Mouse (Mus musculus) frontal cortex, adult (tissue): Measurements from ENCODE around the gene Hsd17b2.

ENCODE experiments used
- ATAC-seq: cut with Nextera tagmentation; 2 replicates; pipeline ENCODE4 v1.9.2; 2017; ENCODE audit warnings: mild to moderate bottlenecking, moderate library complexity, mixed read lengths; ENCODE audit not compliant: low TSS enrichment

The Hsd17b2 gene

GRCm38 (mm10) chr8:117701859-117702258 is at the start of gene Hsd17b2:
Hsd17b2 (plus strand) TSS chr8:117701904.
- no peak for ATAC-seq

DNA sequence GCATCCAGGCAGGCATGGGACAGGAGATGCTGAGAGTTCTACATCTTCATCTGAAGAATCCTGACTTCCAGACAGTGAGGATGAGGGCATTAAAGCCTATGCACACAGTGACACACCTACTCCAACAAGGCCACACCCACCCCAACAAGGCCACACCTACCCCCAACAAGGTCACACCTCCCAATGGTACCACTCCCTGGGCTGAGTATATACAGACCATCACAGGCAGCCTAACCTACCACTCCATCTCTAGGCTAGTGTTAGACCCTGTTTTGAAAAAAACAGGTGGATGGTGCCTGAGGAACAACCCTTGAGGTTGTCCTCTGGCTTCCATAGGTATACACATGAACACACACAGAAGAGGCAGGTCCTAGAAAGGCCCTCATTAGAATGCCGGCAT is 49.4 kb upstream of the Hsd17b2 start:
- no peak for ATAC-seq

DNA sequence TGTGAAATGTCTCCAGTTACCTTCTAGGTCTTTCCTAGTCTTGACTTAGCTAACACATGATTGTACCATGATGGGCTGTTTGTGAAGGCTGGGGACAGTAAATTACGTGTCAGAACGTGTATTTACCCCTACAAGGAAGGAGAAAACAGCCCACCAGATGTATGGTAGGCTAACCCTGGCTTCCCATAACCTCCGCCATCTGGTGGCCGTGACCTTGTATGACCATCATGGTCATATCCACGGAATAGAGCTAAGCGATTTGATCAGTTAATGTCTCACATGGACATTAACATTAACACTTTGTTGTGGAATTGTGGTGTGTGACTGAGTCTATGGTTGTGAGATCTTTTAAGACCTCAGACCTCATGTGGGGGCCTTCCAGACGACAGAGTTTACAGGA is 42.7 kb upstream of the Hsd17b2 start:
- ATAC-seq: no peak

GRCm38 (mm10) chr8:117660358-117661031 is 41.2 kb upstream of the Hsd17b2 start:
- ATAC-seq: peak; percentile 73

- ATAC-seq: no peak
Observed at GRCm38 (mm10) chr8:117667349-117668124, 34.2 kb upstream of the Hsd17b2 start.

GRCm38 (mm10) chr8:117670461-117670860 is 31.2 kb upstream of the Hsd17b2 start:
- ATAC-seq: no peak

- ATAC-seq: no peak
Observed at GRCm38 (mm10) chr8:117672558-117672957, 29.1 kb upstream of the Hsd17b2 start.

DNA sequence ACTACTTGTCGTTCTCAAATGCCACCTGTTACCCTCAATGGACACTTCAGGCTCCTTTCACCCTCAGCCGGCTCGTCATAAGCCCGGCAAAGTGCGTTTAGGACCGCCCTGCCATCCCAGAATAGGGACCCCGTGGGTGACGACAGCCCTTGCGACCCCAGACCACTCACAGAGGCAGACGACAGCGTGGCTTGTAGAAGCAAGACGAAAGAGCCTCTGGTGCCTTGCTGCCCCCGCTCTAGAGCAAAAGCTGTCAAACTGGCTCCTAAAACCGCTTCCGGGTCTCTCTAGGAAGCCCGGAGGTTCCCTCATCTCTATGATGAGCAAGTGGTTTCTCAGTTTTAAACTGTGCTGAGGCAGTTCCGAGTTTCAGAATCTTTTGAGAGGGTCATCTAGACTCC is 28.3 kb upstream of the Hsd17b2 start, which contains the start of gene Sdr42e1:
Sdr42e1 (minus strand) TSS at position 260 of the 401 bp plus-strand sequence.
- peak; percentile 91 for ATAC-seq

DNA sequence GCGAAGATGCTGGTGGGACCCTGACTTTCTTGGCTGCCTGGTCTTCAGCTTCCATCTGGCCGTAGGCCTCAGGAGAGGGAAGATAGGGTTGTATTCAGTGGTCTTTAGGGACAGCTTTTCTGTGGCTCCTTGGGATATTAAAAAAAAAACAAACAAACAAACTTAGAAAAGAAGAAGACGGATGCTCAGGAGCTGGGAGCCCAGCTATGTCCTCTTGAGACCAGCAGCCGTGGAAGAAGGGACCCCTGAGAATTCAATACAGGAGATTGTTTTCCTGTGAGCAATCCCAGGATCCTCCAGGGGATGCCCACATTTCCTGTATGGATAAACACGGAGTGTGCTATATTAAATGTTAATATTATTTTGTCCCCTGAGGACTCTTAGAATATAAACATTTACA is 26.5 kb upstream of the Hsd17b2 start:
- no peak for ATAC-seq

- ATAC-seq: no peak
Observed at GRCm38 (mm10) chr8:117676460-117676859, 25.2 kb upstream of the Hsd17b2 start.

- no peak for ATAC-seq
Observed at GRCm38 (mm10) chr8:117677011-117677410, 24.7 kb upstream of the Hsd17b2 start.

- ATAC-seq: no peak
Observed at GRCm38 (mm10) chr8:117678650-117679049, 23.1 kb upstream of the Hsd17b2 start.

DNA sequence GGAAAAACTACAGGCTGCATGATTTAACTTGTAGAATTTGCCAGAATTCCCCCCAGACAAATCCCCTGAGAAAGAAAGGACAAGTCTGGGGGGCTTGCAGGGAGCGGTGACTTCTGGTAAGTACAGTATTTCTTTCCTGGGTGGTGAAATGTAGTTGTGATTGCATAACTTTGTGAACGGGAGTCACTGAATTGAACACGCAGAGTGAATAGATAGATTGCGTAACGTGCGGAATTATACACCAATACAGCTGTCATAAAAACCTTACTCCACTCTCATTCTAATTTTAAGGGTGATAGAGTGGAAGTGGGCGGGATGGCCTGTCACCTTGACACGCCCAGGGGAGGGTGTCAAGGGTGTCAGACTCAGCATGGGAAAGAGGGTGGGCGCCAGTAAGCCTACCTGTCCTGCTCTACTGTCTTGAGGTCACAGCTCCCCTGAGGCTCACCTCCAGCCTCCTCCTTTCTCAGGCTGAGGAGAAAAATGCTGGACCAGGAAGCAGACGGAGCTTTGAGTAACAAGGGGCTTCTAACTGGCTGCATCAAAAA is 17.7 kb upstream of the Hsd17b2 start:
- ATAC-seq: no peak

- no peak for ATAC-seq
Observed at GRCm38 (mm10) chr8:117684504-117684903, 17.2 kb upstream of the Hsd17b2 start.

- no peak for ATAC-seq
Observed at GRCm38 (mm10) chr8:117687890-117688289, 13.8 kb upstream of the Hsd17b2 start.

- ATAC-seq: no peak
Observed at GRCm38 (mm10) chr8:117692131-117692530, 9.6 kb upstream of the Hsd17b2 start.

DNA sequence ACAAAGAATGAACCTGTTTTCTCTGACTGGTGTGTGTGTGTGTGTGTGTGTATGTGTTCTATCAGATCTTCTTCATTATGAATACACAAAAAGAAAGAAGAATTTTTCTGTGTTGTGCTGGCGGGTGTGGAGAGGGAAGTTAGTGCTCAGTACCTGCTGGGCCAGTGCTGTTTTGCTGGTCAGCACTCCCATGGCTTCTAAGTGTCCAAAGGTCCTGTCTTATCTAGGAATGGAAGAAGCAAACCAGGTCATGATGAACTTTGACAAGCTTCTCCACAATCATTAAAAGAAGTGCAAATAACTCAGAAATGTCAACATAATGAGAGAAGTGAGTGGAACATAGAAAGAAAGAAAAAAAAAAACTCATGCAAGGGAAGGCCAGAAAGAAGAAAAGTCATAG is 6.1 kb upstream of the Hsd17b2 start:
- no peak for ATAC-seq

DNA sequence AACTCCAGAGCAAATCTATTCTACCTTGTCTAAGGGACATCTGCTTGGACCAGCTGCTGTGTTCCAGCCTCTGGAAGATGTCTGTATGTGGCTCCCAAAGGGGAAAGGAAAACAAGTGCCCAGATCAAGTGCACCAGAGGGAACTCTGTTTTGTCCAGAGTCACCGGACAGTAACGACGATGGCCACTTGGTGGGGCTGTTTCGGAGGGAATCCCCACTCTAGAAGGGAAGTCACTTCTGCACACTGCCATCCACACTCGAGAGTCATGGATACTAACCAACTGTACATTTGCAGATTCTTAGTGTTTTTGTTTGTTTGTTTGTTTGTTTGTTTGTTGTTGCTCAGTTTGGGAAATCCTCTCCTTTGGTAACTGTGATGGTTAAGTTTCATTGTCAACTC is 4.5 kb upstream of the Hsd17b2 start:
- peak; percentile 80 for ATAC-seq

GRCm38 (mm10) chr8:117700699-117701098 is 1.0 kb upstream of the Hsd17b2 start:
- ATAC-seq: no peak

GRCm38 (mm10) chr8:117701246-117701645 is 458 bp upstream of the Hsd17b2 start:
- no peak for ATAC-seq

- ATAC-seq: no peak
Observed at GRCm38 (mm10) chr8:117702701-117703100, 997 bp downstream of the Hsd17b2 start.

DNA sequence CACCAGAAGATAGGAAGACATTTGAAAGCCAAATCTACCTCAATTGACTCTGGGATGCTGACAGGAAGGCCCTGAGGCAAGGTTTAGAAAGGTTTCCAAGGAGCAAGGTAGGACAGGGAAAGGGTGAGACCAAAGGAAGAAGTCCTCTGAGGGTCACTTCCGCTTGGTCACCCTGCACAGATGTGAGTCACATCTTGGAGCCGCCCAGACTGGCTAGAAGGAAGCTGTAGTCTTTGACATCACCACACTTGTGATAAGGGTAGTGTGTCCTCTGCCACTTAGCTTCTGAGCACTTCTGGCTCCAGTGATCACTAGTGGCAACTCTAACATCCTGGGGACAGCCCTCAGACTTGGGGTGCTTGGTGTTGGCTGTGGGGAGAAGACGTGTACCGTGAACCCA is 4.4 kb downstream of the Hsd17b2 start:
- no peak for ATAC-seq

DNA sequence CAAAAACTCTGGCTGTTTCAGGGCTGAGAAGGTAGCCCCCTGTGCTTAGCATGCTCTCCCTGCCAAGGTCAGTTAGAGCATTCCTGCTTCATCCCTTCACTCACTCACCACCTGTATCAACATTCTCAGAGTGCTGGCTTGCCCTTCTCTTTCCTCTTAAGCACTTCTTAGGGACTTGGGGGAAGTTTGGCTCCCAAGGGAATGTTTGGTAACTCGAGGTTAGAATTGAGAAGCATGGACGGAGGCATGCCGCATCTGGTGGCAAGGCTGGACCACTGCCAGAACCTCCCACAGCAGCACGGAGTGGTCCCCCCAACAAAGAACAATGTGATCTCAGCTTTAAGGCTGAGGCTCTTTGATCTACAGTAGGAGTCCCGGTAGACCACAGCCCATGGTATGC is 10.5 kb downstream of the Hsd17b2 start:
- ATAC-seq: no peak
